Comparison of ENCODE assay signal across 25 mouse cellular contexts in genomic region chr8:6907682-6908081, GRCm38 (mm10).
DNase-seq lines count a peak whose midpoint lies in the region; ATAC-seq and TF ChIP-seq lines count a peak whose summit lies in the region.
"Had no signal": no experiment of that assay in that cellular context is flagged by ENCODE, and none has a peak within 500 bp of the region (broad histone marks: within the 10 kb centered on the region; RNA-seq: fewer than 3 reads in every experiment).

No protein-coding gene starts in this region.

- H3K36me3 ChIP-seq in embryonic facial prominence, embryonic 14.5 days (ENCODE audit: control insufficient read depth, insufficient read depth, low read length), result no peaks in the 10 kb centered on the region
- H3K36me3 ChIP-seq in embryonic facial prominence, embryonic 10.5 days (replicated peaks), result no peaks in the 10 kb centered on the region
- no peaks in the 10 kb centered on the region for H3K36me3 ChIP-seq in neural tube, embryonic 15.5 days
- no peaks in the 10 kb centered on the region for H3K36me3 ChIP-seq in myocyte (ENCODE audit: control insufficient read depth, insufficient read depth)
- H3K36me3 ChIP-seq: embryonic facial prominence, embryonic 15.5 days; forebrain, embryonic 15.5 days; heart, embryonic 10.5 days; heart, embryonic 13.5 days had no signal

- peak; percentile 5 for DNase-seq in embryonic facial prominence, embryonic 14.5 days (ENCODE audit: low spot score)
- no peak for DNase-seq in embryonic facial prominence, embryonic 10.5 days (ENCODE audit: low spot score)
- DNase-seq in neural tube, embryonic 10.5 days (ENCODE audit: extremely low spot score, low spot score), result no peak
- no peak for DNase-seq in thymus, adult 18-20 months
- DNase-seq: adrenal gland, adult 8-10 months; adrenal gland, postnatal 25 days; cerebellum, adult 11-12 months; cerebellum, adult 8-10 months; cerebellum, postnatal 10 days; cerebellum, postnatal 36 days; embryo, embryonic 11 days; gastrocnemius, postnatal 10 days; gastrocnemius, postnatal 36 days; heart, adult 2 months; heart, postnatal 14 days; heart, postnatal 4 days had no signal

- H3K9me3 ChIP-seq in embryonic facial prominence, embryonic 14.5 days (ENCODE audit: control insufficient read depth, low read length), result no peaks in the 10 kb centered on the region
- no peaks in the 10 kb centered on the region for H3K9me3 ChIP-seq in embryonic facial prominence, embryonic 10.5 days
- H3K9me3 ChIP-seq in neural tube, embryonic 15.5 days (replicated peaks), result no peaks in the 10 kb centered on the region
- H3K9me3 ChIP-seq: embryonic facial prominence, embryonic 15.5 days; forebrain, embryonic 15.5 days; heart, embryonic 10.5 days; heart, embryonic 13.5 days had no signal

- H3ac ChIP-seq in myocyte (ENCODE audit: control insufficient read depth, insufficient read length), result no peak overlapping the region

- WGBS in embryonic facial prominence, embryonic 14.5 days, result 56% methylated on average over 3 of the region's 3 CpGs
- 77% methylated on average over 3 of the region's 3 CpGs for WGBS in embryonic facial prominence, embryonic 10.5 days
- 62% methylated on average over 3 of the region's 3 CpGs for WGBS in neural tube, embryonic 15.5 days

- no peak for TF ChIP-seq POLR2A in myocyte (IDR thresholded peaks at IDR 0.05; ENCODE audit: insufficient read length, low read depth)

- no peaks in the 10 kb centered on the region for H3K79me2 ChIP-seq in myocyte (ENCODE audit: control insufficient read depth, insufficient read depth)

- H3K27me3 ChIP-seq in embryonic facial prominence, embryonic 14.5 days (replicated peaks; ENCODE audit: control insufficient read depth, insufficient read depth, low read length), result no peaks in the 10 kb centered on the region
- H3K27me3 ChIP-seq in embryonic facial prominence, embryonic 10.5 days (replicated peaks; ENCODE audit: low read depth, poor library complexity, severe bottlenecking), result no peaks in the 10 kb centered on the region
- H3K27me3 ChIP-seq in neural tube, embryonic 15.5 days (replicated peaks), result no peaks in the 10 kb centered on the region
- no peaks in the 10 kb centered on the region for H3K27me3 ChIP-seq in myocyte (ENCODE audit: control insufficient read depth, insufficient read depth, insufficient read length)
- H3K27me3 ChIP-seq: embryonic facial prominence, embryonic 15.5 days; forebrain, embryonic 15.5 days; heart, embryonic 13.5 days had no signal

- H3K4me3 ChIP-seq in embryonic facial prominence, embryonic 14.5 days (ENCODE audit: low read depth, low read length), result no peak overlapping the region
- no peak overlapping the region for H3K4me3 ChIP-seq in embryonic facial prominence, embryonic 10.5 days
- H3K4me3 ChIP-seq in neural tube, embryonic 15.5 days (replicated peaks), result no peak overlapping the region
- no peak overlapping the region for H3K4me3 ChIP-seq in myocyte
- H3K4me3 ChIP-seq: embryonic facial prominence, embryonic 15.5 days; forebrain, embryonic 15.5 days; heart, adult 2 months; heart, embryonic 10.5 days; heart, embryonic 13.5 days had no signal

- H3K4me2 ChIP-seq in embryonic facial prominence, embryonic 14.5 days (ENCODE audit: low read depth, low read length), result no peak overlapping the region
- H3K4me2 ChIP-seq in neural tube, embryonic 15.5 days, result peak overlapping the region; percentile 11; the same call in 1 of the 2 replicates
- H3K4me2 ChIP-seq in myocyte (ENCODE audit: low read depth), result peak overlapping the region; percentile 6
- H3K4me2 ChIP-seq: embryonic facial prominence, embryonic 15.5 days; forebrain, embryonic 15.5 days; heart, embryonic 13.5 days; hindbrain, embryonic 14.5 days had no signal

- no peak overlapping the region for H3K9ac ChIP-seq in embryonic facial prominence, embryonic 14.5 days (ENCODE audit: low read depth, low read length)
- H3K9ac ChIP-seq in neural tube, embryonic 15.5 days (replicated peaks), result no peak overlapping the region
- H3K9ac ChIP-seq: embryonic facial prominence, embryonic 15.5 days; forebrain, embryonic 15.5 days; heart, embryonic 13.5 days; hindbrain, embryonic 14.5 days had no signal

- H3K27ac ChIP-seq in embryonic facial prominence, embryonic 14.5 days (replicated peaks; ENCODE audit: low read depth, low read length), result no peak overlapping the region
- H3K27ac ChIP-seq in embryonic facial prominence, embryonic 10.5 days (replicated peaks), result no peak overlapping the region
- H3K27ac ChIP-seq in neural tube, embryonic 15.5 days (replicated peaks), result no peak overlapping the region
- H3K27ac ChIP-seq: embryonic facial prominence, embryonic 15.5 days; forebrain, embryonic 15.5 days; heart, adult 2 months; heart, embryonic 10.5 days; heart, embryonic 13.5 days; hindbrain, embryonic 14.5 days; hindbrain, postnatal 0 days had no signal

- no peak for ATAC-seq in embryonic facial prominence, embryonic 14.5 days (ENCODE audit: low read depth)
- no peak for ATAC-seq in neural tube, embryonic 15.5 days (ENCODE audit: low FRiP score)
- ATAC-seq: activated CD4-positive, CD25-positive, alpha-beta regulatory T cell, adult 4 months; forebrain, embryonic 15.5 days; hindbrain, postnatal 0 days had no signal

- no peaks in the 10 kb centered on the region for H3K4me1 ChIP-seq in embryonic facial prominence, embryonic 14.5 days (ENCODE audit: control insufficient read depth, insufficient read depth, low read length)
- H3K4me1 ChIP-seq in embryonic facial prominence, embryonic 10.5 days, result no peaks in the 10 kb centered on the region
- no peaks in the 10 kb centered on the region for H3K4me1 ChIP-seq in neural tube, embryonic 15.5 days
- H3K4me1 ChIP-seq: embryonic facial prominence, embryonic 15.5 days; forebrain, embryonic 15.5 days; heart, embryonic 10.5 days; heart, embryonic 13.5 days had no signal

TF ChIP-seq in myocyte, 11 proteins besides CTCF, POLR2A, EP300 and RAD21:
- TF ChIP-seq CEBPB (IDR thresholded peaks at IDR 0.05; ENCODE audit: insufficient read depth, poor library complexity, severe bottlenecking) (no peak), REST (IDR thresholded peaks at IDR 0.05; ENCODE audit: insufficient read depth, insufficient read length) (no peak), TCF3 (IDR thresholded peaks at IDR 0.05; ENCODE audit: insufficient read length, low read depth) (no peak), MYOD1 (IDR thresholded peaks at IDR 0.05; ENCODE audit: control insufficient read depth in 1 of 3, insufficient read length in 2 of 3, low read depth in 2 of 3) (no peak), SRF (IDR thresholded peaks at IDR 0.05; ENCODE audit: control insufficient read depth, insufficient read length, low read depth) (no peak), MAX (IDR thresholded peaks at IDR 0.05; ENCODE audit: low read depth) (no peak), TCF12 (IDR thresholded peaks at IDR 0.05; ENCODE audit: insufficient read depth, poor library complexity, severe bottlenecking) (no peak), POLR2AphosphoS2 (IDR thresholded peaks at IDR 0.05; ENCODE audit: insufficient read length, low read depth) (no peak), E2F4 (IDR thresholded peaks at IDR 0.05; ENCODE audit: insufficient read depth) (no peak), MYOG (IDR thresholded peaks at IDR 0.05; ENCODE audit: control insufficient read depth in 1 of 3, insufficient read depth in 1 of 3, insufficient read length in 2 of 3, low read depth in 2 of 3) (no peak), USF1 (IDR thresholded peaks at IDR 0.05; ENCODE audit: low read depth) (no peak)
